Mouse (Mus musculus): ENCODE data around the gene Stat5a. TPM values are rescaled to one million over a fixed set of nuclear protein-coding genes. Genes with fewer than 3 reads are reported as not detected.
A peak's percentile ranks its signal among the peaks of the same experiment; 100 is the strongest.

Gene Stat5a
- total RNA-seq, 2 experiments from 2014 or later: 35.6 to 41.4 TPM

GRCm38 (mm10) chr11:100833466-100833865 is 25.7 kb upstream of the Stat5a start:
- DNase-seq (ENCODE audit: low spot score in 2 of 2): no peak

- DNase-seq (ENCODE audit: low spot score in 2 of 2): no peak
Measured at GRCm38 (mm10) chr11:100836923-100837702, 22.0 kb upstream of the Stat5a start.

- DNase-seq (ENCODE audit: low spot score in 2 of 2): no peak
Measured at GRCm38 (mm10) chr11:100838894-100839293, 20.3 kb upstream of the Stat5a start.

- no peak for DNase-seq (ENCODE audit: low spot score in 2 of 2)
Measured at GRCm38 (mm10) chr11:100839523-100839922, 19.6 kb upstream of the Stat5a start.

- no peak for DNase-seq (ENCODE audit: low spot score in 2 of 2)
Measured at GRCm38 (mm10) chr11:100840866-100841265, 18.3 kb upstream of the Stat5a start.

- no peak for DNase-seq (ENCODE audit: low spot score in 2 of 2)
Measured at GRCm38 (mm10) chr11:100842025-100842424, 17.1 kb upstream of the Stat5a start.

GRCm38 (mm10) chr11:100843070-100843669 is 16.0 kb upstream of the Stat5a start:
- no peak for DNase-seq (ENCODE audit: low spot score in 2 of 2)

- DNase-seq (ENCODE audit: low spot score in 2 of 2): no peak
Measured at GRCm38 (mm10) chr11:100844121-100844520, 15.0 kb upstream of the Stat5a start.

- DNase-seq (ENCODE audit: low spot score in 2 of 2): no peak
Measured at GRCm38 (mm10) chr11:100845793-100846192, 13.4 kb upstream of the Stat5a start.

GRCm38 (mm10) chr11:100847572-100847971 is 11.6 kb upstream of the Stat5a start:
- no peak for DNase-seq (ENCODE audit: low spot score in 2 of 2)

- DNase-seq (ENCODE audit: low spot score in 2 of 2): no peak
Measured at GRCm38 (mm10) chr11:100848080-100848479, 11.1 kb upstream of the Stat5a start.

GRCm38 (mm10) chr11:100848789-100849379 is 10.3 kb upstream of the Stat5a start:
- no peak for DNase-seq (ENCODE audit: low spot score in 2 of 2)

- no peak for DNase-seq (ENCODE audit: low spot score in 2 of 2)
Measured at GRCm38 (mm10) chr11:100849456-100850037, 9.6 kb upstream of the Stat5a start.

GRCm38 (mm10) chr11:100850038-100850777 is 8.9 kb upstream of the Stat5a start, which contains the start of gene Stat5b:
Gene Stat5b, minus strand, starts transcription at chr11:100850724.
- peak; percentile 64 to 82 for DNase-seq (ENCODE audit: low spot score in 2 of 2)

- peak; percentile 49 to 75 for DNase-seq (ENCODE audit: low spot score in 2 of 2)
Measured at GRCm38 (mm10) chr11:100850778-100851528, 8.2 kb upstream of the Stat5a start.

GRCm38 (mm10) chr11:100852088-100852487 is 7.1 kb upstream of the Stat5a start:
- no peak for DNase-seq (ENCODE audit: low spot score in 2 of 2)

- no peak for DNase-seq (ENCODE audit: low spot score in 2 of 2)
Measured at GRCm38 (mm10) chr11:100853018-100853417, 6.1 kb upstream of the Stat5a start.

- DNase-seq (ENCODE audit: low spot score in 2 of 2): no peak
Measured at GRCm38 (mm10) chr11:100854268-100854667, 4.9 kb upstream of the Stat5a start.

GRCm38 (mm10) chr11:100855178-100855577 is 4.0 kb upstream of the Stat5a start:
- no peak for DNase-seq (ENCODE audit: low spot score in 2 of 2)

- no peak for DNase-seq (ENCODE audit: low spot score in 2 of 2)
Measured at GRCm38 (mm10) chr11:100857960-100858359, 1.2 kb upstream of the Stat5a start.
